In genomic region chr7:101061381-101061780, GRCm38 (mm10) we compare ENCODE assay signal across 8 mouse cellular contexts. TPM values are rescaled to one million over a fixed set of nuclear protein-coding genes. Genes with fewer than 3 reads are reported as not detected.
DNase-seq lines count a peak whose midpoint lies in the region; TF ChIP-seq lines count a peak whose summit lies in the region.

No protein-coding gene starts in this region.

- TF ChIP-seq CTCF in left cerebral cortex, adult 2 months (IDR thresholded peaks at IDR 0.05): peak; percentile 85

- WGBS in macrophage (ENCODE audit: missing documents): 33% methylated on average over 16 of the region's 17 CpGs

- intact Hi-C loops in left cerebral cortex, adult 2 months (cut with DNase I): loop anchor here (1.0 to 5.0 kb wide), 4 partner anchors 170 to 313 kb away; no protein-coding TSS in a partner anchor

- H3K4me3 ChIP-seq in left cerebral cortex, adult 2 months: peak overlapping the region; percentile 9; the same call in 1 of the 2 replicates
- peak overlapping the region; percentile 3; the same call in 1 of the 2 replicates for H3K4me3 ChIP-seq in macrophage (ENCODE audit: inconsistent target)

- no peaks in the 10 kb centered on the region for H3K36me3 ChIP-seq in macrophage (ENCODE audit: inconsistent target)

- H3K79me2 ChIP-seq in macrophage (ENCODE audit: inconsistent target): no peaks in the 10 kb centered on the region

- DNase-seq in R1 (ENCODE audit: low read depth, low spot score): peak; percentile 81
- DNase-seq in cerebellum, postnatal 36 days: peak; percentile 88 to 91
- peak; percentile 64 to 68 for DNase-seq in gastrocnemius, adult 8-10 months (ENCODE audit: low spot score in 2 of 2)
- peak; percentile 31 for DNase-seq in hindlimb bud, embryonic 11.5 days (ENCODE audit: extremely low spot score, low read depth, low spot score)
- peak; percentile 86 to 91 for DNase-seq in left cerebral cortex, adult 2 months (ENCODE audit: extremely low spot score in 1 of 2, low spot score in 2 of 2)
- peak; percentile 88 to 95 for DNase-seq in right cerebral cortex, adult 2 months (ENCODE audit: low spot score in 2 of 2)
- DNase-seq in urinary bladder, adult 2 months (ENCODE audit: low spot score): peak; percentile 80

- H3K27ac ChIP-seq in left cerebral cortex, adult 2 months: no peak overlapping the region
- peak overlapping the region; percentile 82 for H3K27ac ChIP-seq in macrophage

RNA-seq across cellular contexts. Expression of gene Fchsd2, which starts 31.3 kb away (rescaled TPM):
- total RNA-seq in gastrocnemius, adult 8-10 months (2022): 1 to 10 TPM; 4.2 to 5.5 (median 5.0) TPM
- 10 to 100 TPM; 40.5 to 41.6 TPM for total RNA-seq in left cerebral cortex, adult 2 months (2021)
- 1,000 to 10,000 TPM in 11 of 26 experiments, 100 to 1,000 TPM in 15; 302 to 5,659 (median 714) TPM for total RNA-seq in macrophage (2018; cell fraction: chromatin; rRNA removed)
- total RNA-seq in macrophage (2018; cell fraction: cytosol; rRNA removed): 100 to 1,000 TPM in 4 of 26 experiments, 10 to 100 TPM in 22; 37.3 to 238 (median 64.3) TPM
- total RNA-seq in macrophage (2018; cell fraction: nucleus; rRNA removed): 1,000 to 10,000 TPM in 7 of 26 experiments, 100 to 1,000 TPM in 19; 113 to 3,470 (median 457) TPM
- polyA plus RNA-seq in macrophage (2018): 39.2 to 50.7 TPM (median 43.9 TPM) in 3 replicates
- polyA plus RNA-seq in urinary bladder, adult 2 months (2012; rRNA removed): 10.0 and 12.0 TPM in 2 replicates

RNA-seq across cellular contexts. Expression of gene P2ry2, which starts 48.7 kb away (rescaled TPM):
- 10 to 100 TPM; 25.4 to 36.1 (median 33.0) TPM for total RNA-seq in gastrocnemius, adult 8-10 months (2022)
- under 1 TPM; 0.68 to 0.82 TPM for total RNA-seq in left cerebral cortex, adult 2 months (2021)
- total RNA-seq in macrophage (2018; cell fraction: chromatin; rRNA removed): 100 to 1,000 TPM in 9 of 26 experiments, 10 to 100 TPM in 17; 15.2 to 495 (median 73.8) TPM
- total RNA-seq in macrophage (2018; cell fraction: cytosol; rRNA removed): 100 to 1,000 TPM in 2 of 26 experiments, 10 to 100 TPM in 17, 1 to 10 TPM in 7; 5.8 to 162 (median 14.2) TPM
- total RNA-seq in macrophage (2018; cell fraction: nucleus; rRNA removed): 100 to 1,000 TPM in 8 of 26 experiments, 10 to 100 TPM in 18; 12.4 to 280 (median 55.0) TPM
- polyA plus RNA-seq in macrophage (2018): 8.0 to 11.7 TPM (median 9.1 TPM) in 3 replicates
- 8.6 and 8.7 TPM in 2 replicates for polyA plus RNA-seq in urinary bladder, adult 2 months (2012; rRNA removed)

Comparison
In these comparisons a context has a peak if more than half of its experiments do, and no peak if none do; other contexts are left out.
1. DNase-seq: peak in every context shown above with its lines; median percentile 92 in right cerebral cortex, adult 2 months; 90 in cerebellum, postnatal 36 days; 88 in left cerebral cortex, adult 2 months; 81 in R1; 80 in urinary bladder, adult 2 months; 66 in gastrocnemius, adult 8-10 months; 31 in hindlimb bud, embryonic 11.5 days.
2. RNA of gene Fchsd2, which starts 31.3 kb away (total RNA-seq): 40.5 to 41.6 TPM in left cerebral cortex, adult 2 months; 4.2 to 5.5 TPM in gastrocnemius, adult 8-10 months; every median in the first group is over 4 times any median in the second.
3. RNA of gene P2ry2, which starts 48.7 kb away (total RNA-seq): 25.4 to 36.1 TPM in gastrocnemius, adult 8-10 months; 0.68 to 0.82 TPM in left cerebral cortex, adult 2 months; every median in the first group is over 10 times any median in the second.